Mouse (Mus musculus) adrenal gland, postnatal 36 days (tissue): Measurements from ENCODE around the gene Prkaa1. TPM values are rescaled to one million over a fixed set of nuclear protein-coding genes. Genes with fewer than 3 reads are reported as not detected.
"Not testable (repeated sequence)": the region's sequence is repeated elsewhere in the genome, so short reads cannot be mapped to it uniquely, and the experiment has no call there.

Experiments
- DNase-seq, 2 experiments: peaks; one replicate each; pipeline ENCODE4 v3.0.0; 2021; ENCODE audit warnings: mixed read lengths in 1 of 2
- total RNA-seq, 2 experiments: library from RNA; stranded (reverse); gene quantifications; 2 replicates each; pipeline ENCODE4 v1.2.3; 2021

Prkaa1 gene
- total RNA-seq, 2 experiments from 2014 or later, result 35.1 to 39.9 TPM

- no peak for DNase-seq
These were observed 14.4 kb upstream of the Prkaa1 start for GRCm38 (mm10) chr15:5129111-5129805.

DNA sequence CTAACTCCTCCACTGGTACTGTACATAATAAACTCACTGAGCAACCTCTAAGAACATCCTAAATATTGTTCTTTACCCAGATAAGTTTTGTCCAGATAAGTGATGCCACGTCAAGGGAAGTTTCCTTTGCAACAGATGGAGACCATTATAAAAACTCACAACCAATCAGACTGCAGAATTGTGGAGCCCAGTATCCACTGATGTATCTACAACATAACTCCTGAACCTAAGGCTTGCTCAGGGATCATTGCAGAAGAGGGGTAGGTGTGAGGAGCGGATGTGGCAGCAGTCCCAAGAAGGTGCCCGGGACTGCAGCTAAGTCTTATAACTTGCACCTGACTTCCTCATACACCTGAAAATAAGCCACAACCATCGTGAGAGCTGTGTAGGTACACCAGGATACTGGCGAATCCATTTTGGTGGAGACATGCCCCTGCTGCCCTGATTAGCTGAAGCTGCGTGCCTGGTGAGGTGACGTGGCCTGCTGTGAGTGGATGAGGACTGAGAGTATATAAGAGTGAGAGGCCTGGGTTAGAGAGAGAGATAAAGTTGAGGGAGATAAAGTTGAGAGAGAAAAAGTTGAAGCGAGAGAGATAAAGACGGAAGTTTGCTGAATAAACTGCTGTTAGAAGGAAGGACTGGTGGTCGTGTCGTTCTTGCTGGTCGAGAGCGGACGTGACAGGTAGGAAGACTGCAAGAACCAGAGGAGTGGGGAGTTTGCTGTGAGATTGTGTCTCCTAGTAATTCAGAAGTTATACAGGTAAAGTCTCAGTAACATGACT is 12.6 kb upstream of the Prkaa1 start:
- not testable (repeated sequence) for DNase-seq

DNA sequence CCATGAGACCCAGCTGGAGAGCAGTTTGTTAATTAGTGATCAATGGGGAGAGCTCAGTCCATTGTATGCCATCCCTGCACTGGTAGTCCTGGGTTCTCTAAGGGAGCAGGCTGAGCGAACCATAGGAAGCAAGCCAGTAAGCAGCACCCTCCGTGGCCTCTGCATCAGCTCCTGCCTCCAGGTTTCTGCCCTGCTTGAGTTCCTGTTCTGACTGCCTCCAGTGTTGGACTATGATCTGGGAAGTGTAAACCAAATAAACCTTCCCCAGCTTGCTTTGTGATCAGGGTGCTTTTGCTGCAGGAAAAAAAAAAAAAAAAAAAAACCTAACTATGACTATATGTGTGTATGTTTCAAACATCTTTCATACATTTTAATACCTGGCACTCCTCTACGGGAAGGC is 10.4 kb upstream of the Prkaa1 start:
- DNase-seq, result no peak

DNA sequence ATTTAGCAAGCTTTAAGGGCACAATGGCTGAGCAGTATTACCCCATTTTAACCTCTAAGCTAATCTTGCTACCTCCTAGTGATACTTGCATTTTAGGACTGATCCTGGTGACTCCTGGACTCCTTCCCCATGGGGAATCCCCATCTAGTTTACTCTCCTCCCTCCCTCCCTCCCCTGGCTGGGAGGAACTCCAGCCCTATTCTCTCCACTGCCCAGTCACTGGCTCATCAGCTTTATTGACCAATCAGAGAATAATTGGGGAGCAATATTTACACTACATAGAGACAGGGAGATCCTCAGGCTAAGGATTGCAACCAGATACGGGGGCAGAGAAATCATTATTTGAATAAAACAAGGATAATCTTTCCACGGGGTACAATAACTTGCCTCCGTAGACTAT is 9.5 kb upstream of the Prkaa1 start:
- no peak for DNase-seq

DNA sequence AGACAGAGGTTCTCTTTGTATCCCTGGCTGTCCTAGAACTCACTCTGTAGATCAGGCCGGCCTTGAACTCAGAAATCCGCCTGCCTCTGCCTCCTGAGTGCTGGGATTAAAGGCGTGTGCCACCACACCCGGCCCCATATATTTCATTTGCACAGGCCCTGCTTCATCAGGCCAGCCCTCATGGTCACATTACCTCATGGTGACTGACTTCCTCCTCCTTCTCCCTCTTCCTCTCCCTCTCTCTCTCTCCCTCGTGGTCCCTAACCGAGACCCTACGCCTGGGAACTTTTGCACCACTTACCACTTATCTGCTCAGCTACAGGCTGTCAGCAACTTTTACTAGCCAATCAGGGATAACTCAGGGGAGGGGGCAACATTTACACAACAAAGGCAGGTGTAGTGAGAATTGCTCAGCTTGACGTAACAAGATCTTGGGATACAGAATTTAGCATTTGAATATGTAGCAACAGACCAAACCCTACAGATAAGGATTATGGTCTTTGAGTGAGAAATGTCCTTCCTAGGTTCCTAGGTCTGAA is 8.6 kb upstream of the Prkaa1 start:
- DNase-seq, result no peak

GRCm38 (mm10) chr15:5138021-5138856 is 5.4 kb upstream of the Prkaa1 start:
- DNase-seq, result no peak

- no peak for DNase-seq
These were observed 4.3 kb upstream of the Prkaa1 start for GRCm38 (mm10) chr15:5139366-5139765.

- DNase-seq, result no peak
These were observed 3.8 kb upstream of the Prkaa1 start for GRCm38 (mm10) chr15:5139863-5140262.

DNA sequence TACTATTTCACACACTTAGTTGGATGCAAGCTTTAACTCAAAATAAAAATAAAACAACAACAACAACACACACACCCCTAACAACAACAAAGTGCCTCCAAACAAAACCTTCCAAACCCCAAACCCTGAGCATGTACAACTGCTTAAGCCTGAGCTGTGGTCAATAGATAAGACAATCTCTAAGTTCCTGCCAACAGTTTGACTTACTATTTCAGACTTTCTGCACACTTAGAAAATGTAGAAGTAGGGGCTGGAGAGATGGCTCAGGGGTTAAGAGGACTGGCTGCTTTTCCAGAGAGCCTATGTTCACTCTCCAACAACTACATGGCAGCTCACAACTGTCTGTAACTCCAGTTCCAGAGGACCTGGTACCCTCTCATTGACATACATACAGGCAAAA is 3.3 kb upstream of the Prkaa1 start:
- DNase-seq, result no peak

- DNase-seq, result peak in 1 of 2 experiments; percentile 9
These were observed 1.6 kb upstream of the Prkaa1 start for GRCm38 (mm10) chr15:5142047-5142446.

DNA sequence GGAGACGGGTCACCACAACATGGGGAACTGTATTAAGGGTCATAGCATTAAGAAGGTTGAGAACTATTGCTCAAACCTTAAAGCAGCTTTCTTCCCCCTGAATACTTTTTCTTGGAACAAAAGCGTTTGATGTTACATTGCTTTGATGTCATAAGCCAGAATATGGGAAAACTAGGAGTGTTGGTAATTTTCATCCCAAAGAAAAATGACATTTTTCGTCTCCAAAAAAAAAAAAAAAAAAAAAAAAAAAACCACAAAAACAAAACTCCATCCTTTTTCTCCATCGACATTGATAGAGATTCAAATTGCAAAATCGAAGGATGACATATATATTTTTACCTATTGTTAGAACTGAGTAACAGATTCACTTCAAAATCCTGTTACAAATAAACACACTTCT is 947 bp upstream of the Prkaa1 start:
- DNase-seq, result no peak

DNA sequence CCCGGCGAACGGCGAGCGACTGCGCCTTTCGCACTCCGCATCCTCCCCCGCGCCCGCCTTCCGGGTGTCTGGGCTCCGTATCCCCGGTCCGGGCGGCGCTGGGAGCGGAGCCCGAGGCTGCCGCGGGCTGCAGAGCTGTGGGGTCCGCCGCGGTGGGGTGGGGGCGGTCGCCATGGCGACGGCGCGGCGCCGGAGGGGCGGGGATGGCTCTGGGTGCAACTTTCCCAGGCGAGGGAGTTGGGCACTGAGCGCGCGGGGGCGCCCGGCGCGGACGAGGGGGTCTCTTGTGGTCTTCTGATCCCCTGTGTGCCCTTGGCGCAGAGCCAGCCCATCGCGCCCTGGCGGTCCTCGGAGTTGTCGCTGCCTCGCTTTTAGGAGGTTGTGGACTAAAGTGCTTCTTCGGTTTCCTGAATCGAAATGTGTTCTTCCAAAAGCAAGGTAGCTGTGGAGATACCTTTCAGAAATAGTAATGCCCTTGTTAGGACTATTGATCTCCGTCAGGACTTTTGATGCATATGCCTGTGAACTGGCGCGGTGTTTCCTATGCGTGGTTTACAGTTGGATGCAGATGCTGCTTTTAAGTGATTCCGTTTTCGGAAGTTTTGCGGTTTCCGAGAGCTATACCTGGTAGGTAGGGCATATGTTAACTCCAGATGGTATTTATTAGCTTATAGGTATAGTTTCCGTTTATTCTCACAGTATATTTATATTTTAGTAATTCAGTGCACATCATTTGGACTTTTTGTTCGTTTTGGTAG is 539 bp downstream of the Prkaa1 start:
- DNase-seq, result peak; percentile 71 to 80

- DNase-seq, result no peak
These were observed 1.7 kb downstream of the Prkaa1 start for GRCm38 (mm10) chr15:5145196-5145945.

DNA sequence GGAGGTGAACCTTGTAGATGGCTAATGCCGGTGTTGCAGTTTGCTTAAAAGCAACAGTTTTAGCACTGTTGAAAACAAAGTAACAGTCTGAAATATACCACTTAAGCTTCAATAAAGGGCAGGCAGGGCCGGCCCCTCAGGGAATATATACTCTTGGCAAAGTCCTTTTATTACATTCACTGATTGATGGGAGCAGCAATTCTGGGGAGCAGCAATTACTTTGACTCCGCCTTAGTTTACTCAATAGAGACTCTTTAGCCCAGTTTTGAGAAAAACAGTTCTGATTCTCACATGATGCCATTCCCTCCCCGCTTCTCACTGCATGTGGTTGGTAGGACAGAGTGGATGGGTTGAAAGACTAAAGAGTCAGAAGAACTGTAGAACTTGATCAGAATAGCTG is 5.5 kb downstream of the Prkaa1 start:
- DNase-seq, result peak in 1 of 2 experiments; percentile 7

DNA sequence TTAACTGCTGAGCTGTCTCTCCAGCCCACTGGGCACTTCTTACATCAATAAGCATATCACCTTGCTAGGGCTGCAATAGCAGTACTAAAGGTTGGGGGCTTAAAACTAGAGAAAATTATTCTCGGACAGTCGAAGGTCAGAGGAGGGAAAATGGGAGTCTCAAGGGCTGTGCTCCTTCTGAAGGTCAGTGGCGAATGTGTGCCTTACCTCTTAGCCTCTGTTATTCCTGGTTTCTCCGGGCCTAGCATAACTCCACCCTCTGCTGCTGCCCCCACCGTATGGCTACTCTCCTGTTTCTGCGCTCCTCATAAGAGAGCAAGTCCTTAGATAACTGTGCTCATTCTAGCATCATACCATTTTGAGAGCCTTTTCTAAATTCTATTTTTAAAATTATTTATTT is 8.5 kb downstream of the Prkaa1 start:
- DNase-seq, result no peak

DNA sequence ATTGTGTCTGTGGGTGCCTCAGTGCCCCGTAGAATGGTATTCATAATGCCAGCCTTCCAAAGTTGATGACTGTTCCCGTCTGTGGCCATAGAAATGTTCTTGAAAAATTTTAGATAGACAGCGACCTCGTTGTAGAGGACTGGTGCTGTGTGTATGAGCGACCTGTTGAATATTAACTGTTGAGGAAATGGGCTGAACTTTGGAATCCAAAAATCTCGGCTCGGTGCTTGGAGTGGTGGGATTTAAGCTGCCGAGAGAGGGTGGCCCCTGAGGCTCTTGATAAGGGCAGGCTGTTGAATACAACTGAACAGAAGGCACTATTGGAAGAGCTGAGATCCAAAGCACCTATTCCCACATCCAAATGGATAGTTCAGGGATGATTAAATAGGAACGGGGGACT is 11.0 kb downstream of the Prkaa1 start:
- no peak for DNase-seq

DNA sequence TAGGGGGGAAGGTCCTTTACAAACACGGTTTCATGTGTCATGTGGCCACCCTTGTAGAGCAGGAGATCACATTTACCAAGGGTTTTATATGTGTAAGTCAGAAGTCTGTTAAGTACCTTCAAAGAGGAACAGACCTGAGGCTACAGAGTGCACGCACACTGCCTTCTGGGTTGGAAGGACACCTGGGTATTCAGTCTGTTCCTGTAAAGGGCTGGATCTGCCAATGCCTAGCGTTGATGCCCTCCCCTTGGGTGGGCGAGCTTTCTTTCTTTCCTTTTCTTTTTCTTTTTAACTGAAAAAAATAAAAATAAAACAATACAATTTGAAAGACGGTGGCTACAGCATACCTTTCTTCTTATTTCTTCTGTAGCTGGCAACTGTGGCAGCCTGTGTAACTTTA is 11.4 kb downstream of the Prkaa1 start:
- no peak for DNase-seq

DNA sequence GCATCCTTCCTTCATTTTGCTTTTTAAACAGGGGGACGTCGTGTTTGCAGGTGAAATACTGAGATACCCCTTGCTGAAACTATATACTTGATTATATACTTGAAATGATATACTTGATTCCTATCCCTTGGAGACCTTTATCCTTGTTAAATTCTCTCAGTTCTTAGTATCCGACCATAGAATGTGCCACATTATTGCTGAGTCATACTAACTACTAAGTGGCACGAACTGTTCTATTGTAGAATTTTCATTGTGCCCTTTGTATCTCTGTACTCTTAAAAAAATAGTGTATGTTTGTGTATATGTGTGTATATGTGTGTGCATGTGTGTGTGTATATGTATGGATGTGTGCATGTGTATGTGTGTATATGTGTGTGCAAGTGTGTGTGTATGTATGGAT is 12.7 kb downstream of the Prkaa1 start:
- no peak for DNase-seq

GRCm38 (mm10) chr15:5157386-5157785 is 13.7 kb downstream of the Prkaa1 start:
- DNase-seq, result no peak

DNA sequence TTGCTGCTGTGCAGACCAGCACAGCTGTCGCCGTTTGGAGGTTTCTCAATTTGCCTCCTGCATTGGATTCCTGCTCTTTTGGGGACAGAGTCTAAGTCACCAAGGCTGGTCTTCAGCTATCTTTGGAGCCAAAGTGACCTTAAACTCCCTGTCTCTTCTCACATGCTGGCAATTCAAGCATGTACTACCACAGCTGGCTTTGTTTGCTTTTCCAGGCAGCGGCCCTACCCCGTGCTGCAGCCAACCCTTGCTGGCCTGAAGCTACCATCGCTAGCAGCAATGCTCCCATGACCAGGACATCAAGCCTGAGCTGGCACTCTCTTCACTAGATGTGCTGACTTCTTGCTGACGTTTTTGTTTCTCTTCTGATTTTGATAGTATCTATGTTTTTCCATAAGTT is 15.2 kb downstream of the Prkaa1 start:
- peak in 1 of 2 experiments; percentile 7 for DNase-seq
